Mouse (Mus musculus) liver, embryonic 15.5 days (tissue): ENCODE measurements around the gene Zfp174. TPM values are rescaled to one million over a fixed set of nuclear protein-coding genes. Genes with fewer than 3 reads are reported as not detected.

ENCODE experiments used
- polyA plus RNA-seq: library from polyadenylated mRNA; unstranded; fragments of >200 nt; fragmentation: Nextera tagmentation; extraction: Ambion mirVana; gene quantifications from 2 replicates; pipeline ENCODE4 v1.2.1, GENCODE M21; 2015

The Zfp174 gene
- polyA plus RNA-seq, 1 experiment from 2014 or later = 0.24 TPM

Other genes with a start within 250 kb of the Zfp174 start
- 0.41 and 0.46 TPM in 2 replicates for gene Mefv, start 129.2 kb upstream of the Zfp174 start, polyA plus RNA-seq
- gene Zfp263, start 103.2 kb upstream of the Zfp174 start, polyA plus RNA-seq = 12.3 and 14.6 TPM in 2 replicates
- not detected in 2 replicates for gene Olfr15, start 16.4 kb upstream of the Zfp174 start, polyA plus RNA-seq
- gene Naa60, start 25.1 kb downstream of the Zfp174 start, polyA plus RNA-seq = 21.9 and 24.3 TPM in 2 replicates
- gene Zfp597, start 37.3 kb downstream of the Zfp174 start, polyA plus RNA-seq = 2.1 and 2.2 TPM in 2 replicates
- 0.43 and 0.46 TPM in 2 replicates for gene Gm20695, start 37.4 kb downstream of the Zfp174 start, polyA plus RNA-seq
- gene 1700037C18Rik, start 61.4 kb downstream of the Zfp174 start, polyA plus RNA-seq = 2.0 and 2.7 TPM in 2 replicates
- 4.6 and 6.4 TPM in 2 replicates for gene Cluap1, start 61.5 kb downstream of the Zfp174 start, polyA plus RNA-seq
- gene Nlrc3, start 129.4 kb downstream of the Zfp174 start, polyA plus RNA-seq = 0.18 and 0.31 TPM in 2 replicates
- gene Slx4, start 156.5 kb downstream of the Zfp174 start, polyA plus RNA-seq = 6.3 and 7.6 TPM in 2 replicates
- gene Dnase1, start 189.7 kb downstream of the Zfp174 start, polyA plus RNA-seq = 0.88 and 1.0 TPM in 2 replicates
- gene Trap1, start 230.6 kb downstream of the Zfp174 start, polyA plus RNA-seq = 75.6 and 81.1 TPM in 2 replicates